Mouse (Mus musculus): ENCODE results near the gene Thy1. TPM values are rescaled to one million over a fixed set of nuclear protein-coding genes. Genes with fewer than 3 reads are reported as not detected.

The Thy1 gene
- polyA plus RNA-seq, 1 experiment from 2014 or later = 4.7 TPM

DNA sequence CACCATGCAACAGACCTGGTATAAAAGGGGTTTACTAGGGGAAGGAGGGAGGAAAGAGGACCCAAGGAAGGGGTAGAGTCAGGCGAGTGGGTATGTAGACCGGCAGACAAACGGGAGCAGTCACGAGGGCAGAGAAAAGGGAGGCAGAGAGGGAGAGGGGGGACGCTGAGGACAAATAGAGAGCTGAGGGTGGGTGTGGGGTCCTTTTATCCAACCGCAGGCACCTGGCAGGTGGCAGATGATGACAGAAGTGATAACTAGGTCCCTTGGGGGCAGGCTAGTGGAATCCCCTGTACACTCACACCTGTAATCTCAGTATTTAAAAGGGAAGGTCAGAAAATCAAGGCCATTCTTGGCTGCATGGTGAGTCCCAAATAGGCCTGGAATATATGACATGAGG is 31.0 kb upstream of the Thy1 start:
- no peaks in the 10 kb centered on the region for H3K36me3 ChIP-seq (ENCODE audit: control insufficient read depth, insufficient read depth)
- no peak overlapping the region for H3K9ac ChIP-seq (replicated peaks; ENCODE audit: low read depth, low read length)
- H3K27ac ChIP-seq (ENCODE audit: low read length) = no peak overlapping the region
- 0 out of 2 replicates have a peak, but pooled peaks cover 2% of the 10 kb centered on the region for H3K27me3 ChIP-seq (replicated peaks; ENCODE audit: control insufficient read depth, insufficient read depth, low read length)
- 65% methylated on average over 6 of the region's 6 CpGs for WGBS
- H3K4me3 ChIP-seq (replicated peaks; ENCODE audit: low read length) = no peak overlapping the region
- no peaks in the 10 kb centered on the region for H3K9me3 ChIP-seq (ENCODE audit: control insufficient read depth, low read length)
- no peak overlapping the region for H3K4me2 ChIP-seq (ENCODE audit: low read length)
- ATAC-seq = no peak
- peaks cover 15% of the 10 kb centered on the region for H3K4me1 ChIP-seq (replicated peaks; ENCODE audit: control insufficient read depth, insufficient read depth, low read length)

DNA sequence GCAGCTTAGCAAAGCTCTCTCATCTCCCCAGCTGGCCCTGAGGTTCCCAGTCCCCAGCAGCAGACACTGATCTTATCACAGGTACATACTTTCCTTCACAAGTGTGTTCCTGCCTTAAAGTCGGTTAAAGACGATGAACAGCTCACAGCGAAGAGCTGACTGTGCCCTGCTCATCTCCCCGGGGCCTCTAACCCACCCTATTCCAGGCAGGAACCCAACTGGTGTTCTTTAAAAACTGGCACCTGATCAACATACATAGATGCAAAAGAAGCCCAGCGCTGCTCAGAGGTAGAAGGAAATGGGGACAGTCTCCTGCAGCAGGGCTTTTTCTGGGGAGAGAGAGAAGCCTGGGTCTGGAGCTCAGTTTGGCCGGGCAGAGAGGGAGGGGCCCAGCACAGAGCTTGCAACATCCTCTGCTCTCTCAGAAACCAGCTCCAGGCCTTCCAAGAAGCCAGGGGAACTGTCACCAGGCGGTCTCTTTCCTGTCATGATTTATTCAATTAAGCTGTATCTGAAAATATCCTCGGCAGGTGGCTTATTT is 30.4 kb upstream of the Thy1 start:
- H3K4me3 ChIP-seq (replicated peaks; ENCODE audit: low read length) = no peak overlapping the region
- H3K9ac ChIP-seq (replicated peaks; ENCODE audit: low read depth, low read length) = 0 out of 2 replicates have a peak overlapping the region, but pooled peaks have one; percentile 8
- H3K27ac ChIP-seq (ENCODE audit: low read length) = peak overlapping the region; percentile 2; the same call in 1 of the 2 replicates
- H3K4me2 ChIP-seq (ENCODE audit: low read length) = no peak overlapping the region
- H3K27me3 ChIP-seq (replicated peaks; ENCODE audit: control insufficient read depth, insufficient read depth, low read length) = 0 out of 2 replicates have a peak, but pooled peaks cover 2% of the 10 kb centered on the region
- no peak for ATAC-seq
- H3K9me3 ChIP-seq (ENCODE audit: control insufficient read depth, low read length) = no peaks in the 10 kb centered on the region
- no peaks in the 10 kb centered on the region for H3K36me3 ChIP-seq (ENCODE audit: control insufficient read depth, insufficient read depth)
- WGBS = 46% methylated on average over 8 of the region's 8 CpGs
- peaks cover 15% of the 10 kb centered on the region for H3K4me1 ChIP-seq (replicated peaks; ENCODE audit: control insufficient read depth, insufficient read depth, low read length)

DNA sequence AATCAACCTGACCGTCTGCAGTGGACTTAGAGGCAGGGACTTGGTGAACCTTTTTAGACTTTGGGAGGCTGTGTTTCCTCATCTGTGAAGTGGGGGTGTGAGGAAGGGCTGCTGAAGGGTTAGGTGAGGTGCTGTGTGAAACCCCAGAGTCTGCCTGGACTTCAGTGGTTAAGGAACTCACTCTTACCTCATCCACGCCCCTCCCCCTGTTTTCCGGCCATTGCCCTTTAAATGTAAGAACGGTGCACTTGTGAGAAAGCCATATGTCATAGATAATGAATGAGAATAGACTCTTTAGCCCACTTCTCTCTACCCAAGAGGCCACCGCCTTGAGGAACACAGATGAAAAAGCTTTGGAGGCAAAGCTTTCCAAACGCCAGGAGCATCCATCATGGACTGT is 29.4 kb upstream of the Thy1 start:
- no peak overlapping the region for H3K4me3 ChIP-seq (replicated peaks; ENCODE audit: low read length)
- H3K9ac ChIP-seq (replicated peaks; ENCODE audit: low read depth, low read length) = no peak overlapping the region
- no peak overlapping the region for H3K4me2 ChIP-seq (ENCODE audit: low read length)
- peaks cover 15% of the 10 kb centered on the region for H3K4me1 ChIP-seq (replicated peaks; ENCODE audit: control insufficient read depth, insufficient read depth, low read length)
- WGBS = 73% methylated on average over 6 of the region's 6 CpGs
- ATAC-seq = no peak
- no peaks in the 10 kb centered on the region for H3K9me3 ChIP-seq (ENCODE audit: control insufficient read depth, low read length)
- 0 out of 2 replicates have a peak, but pooled peaks cover 2% of the 10 kb centered on the region for H3K27me3 ChIP-seq (replicated peaks; ENCODE audit: control insufficient read depth, insufficient read depth, low read length)
- no peaks in the 10 kb centered on the region for H3K36me3 ChIP-seq (ENCODE audit: control insufficient read depth, insufficient read depth)
- H3K27ac ChIP-seq (ENCODE audit: low read length) = no peak overlapping the region

DNA sequence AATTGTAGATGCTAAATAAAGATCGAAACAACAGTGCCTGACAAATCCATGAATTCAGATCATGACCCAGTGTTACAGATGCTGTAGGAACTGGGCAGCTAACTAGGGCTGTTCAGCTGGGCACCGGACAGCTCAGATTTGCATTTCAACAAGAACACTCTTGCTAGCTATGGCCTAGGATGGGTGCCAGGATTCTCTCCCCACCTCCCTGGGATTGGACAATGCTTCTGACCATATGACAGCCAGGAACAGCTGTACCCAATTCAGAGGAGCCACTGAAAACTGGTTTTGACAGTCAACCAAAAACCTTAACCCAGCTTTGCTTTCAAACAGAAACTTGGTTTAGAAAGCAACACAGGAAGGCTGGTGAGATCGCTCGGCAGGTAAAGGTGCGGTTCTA is 26.9 kb upstream of the Thy1 start:
- Histone ChIP-seq H3K36me3 (ENCODE audit: control insufficient read depth, insufficient read depth) (no peaks in the 10 kb centered on the region), H3K27ac (ENCODE audit: low read length) (no peak overlapping the region), H3K4me3 (replicated peaks; ENCODE audit: low read length) (no peak overlapping the region), H3K4me1 (replicated peaks; ENCODE audit: control insufficient read depth, insufficient read depth, low read length) (peaks cover 15% of the 10 kb centered on the region), H3K9ac (replicated peaks; ENCODE audit: low read depth, low read length) (no peak overlapping the region), H3K27me3 (replicated peaks; ENCODE audit: control insufficient read depth, insufficient read depth, low read length) (0 out of 2 replicates have a peak, but pooled peaks cover 2% of the 10 kb centered on the region), H3K9me3 (ENCODE audit: control insufficient read depth, low read length) (no peaks in the 10 kb centered on the region), H3K4me2 (ENCODE audit: low read length) (no peak overlapping the region)
- peak; percentile 31; the same call in 1 of the 2 replicates for ATAC-seq
- 72% methylated on average over 5 of the region's 5 CpGs for WGBS

DNA sequence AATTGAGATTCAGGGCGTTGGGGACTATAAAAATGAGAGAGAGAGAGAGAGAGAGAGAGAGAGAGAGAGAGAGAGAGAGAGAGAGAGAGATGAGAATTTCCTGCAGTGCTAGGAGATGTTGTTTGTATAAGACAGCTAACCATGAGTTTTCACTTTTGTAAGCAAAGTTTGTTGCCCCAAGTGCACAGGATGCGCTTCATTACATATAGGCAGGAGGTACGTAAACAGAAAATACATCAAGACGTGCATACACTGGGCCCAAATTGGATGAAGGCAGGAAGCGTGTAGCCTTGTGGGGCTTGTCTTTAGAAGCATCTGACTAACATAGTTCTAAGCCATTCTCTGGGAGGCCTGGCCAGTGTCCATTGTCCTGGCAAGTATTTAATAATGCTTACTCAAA is 25.3 kb upstream of the Thy1 start:
- H3K27ac ChIP-seq (ENCODE audit: low read length) = no peak overlapping the region
- H3K4me2 ChIP-seq (ENCODE audit: low read length) = no peak overlapping the region
- peaks cover 9% of the 10 kb centered on the region for H3K4me1 ChIP-seq (replicated peaks; ENCODE audit: control insufficient read depth, insufficient read depth, low read length)
- no peaks in the 10 kb centered on the region for H3K36me3 ChIP-seq (ENCODE audit: control insufficient read depth, insufficient read depth)
- no peak for ATAC-seq
- H3K9me3 ChIP-seq (ENCODE audit: control insufficient read depth, low read length) = no peaks in the 10 kb centered on the region
- H3K4me3 ChIP-seq (replicated peaks; ENCODE audit: low read length) = no peak overlapping the region
- H3K9ac ChIP-seq (replicated peaks; ENCODE audit: low read depth, low read length) = no peak overlapping the region
- no peaks in the 10 kb centered on the region for H3K27me3 ChIP-seq (replicated peaks; ENCODE audit: control insufficient read depth, insufficient read depth, low read length)
- WGBS = 83% methylated on average over 5 of the region's 5 CpGs

DNA sequence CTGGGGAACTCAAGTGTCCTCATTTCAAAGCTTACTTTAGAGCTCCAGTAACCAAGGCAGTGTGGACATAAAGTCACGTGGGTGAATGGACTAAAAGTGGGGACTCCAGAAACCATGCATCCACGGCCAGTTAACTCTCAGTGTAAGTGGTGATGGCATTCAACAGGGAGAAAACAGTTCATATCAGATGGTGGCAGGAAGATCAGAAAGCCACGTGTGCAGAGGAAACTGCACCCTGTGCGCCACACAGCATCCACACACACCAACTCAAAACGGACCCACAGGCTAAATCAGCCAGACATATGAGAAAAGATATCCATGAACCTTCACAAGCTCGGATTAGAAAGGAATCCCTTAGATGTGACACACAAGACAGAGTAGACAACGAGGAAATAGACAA is 23.2 kb upstream of the Thy1 start:
- Histone ChIP-seq H3K27me3 (replicated peaks; ENCODE audit: control insufficient read depth, insufficient read depth, low read length) (no peaks in the 10 kb centered on the region), H3K36me3 (ENCODE audit: control insufficient read depth, insufficient read depth) (no peaks in the 10 kb centered on the region), H3K4me3 (replicated peaks; ENCODE audit: low read length) (no peak overlapping the region), H3K27ac (ENCODE audit: low read length) (no peak overlapping the region), H3K9me3 (ENCODE audit: control insufficient read depth, low read length) (no peaks in the 10 kb centered on the region), H3K9ac (replicated peaks; ENCODE audit: low read depth, low read length) (no peak overlapping the region), H3K4me1 (replicated peaks; ENCODE audit: control insufficient read depth, insufficient read depth, low read length) (peaks cover 4% of the 10 kb centered on the region; the same call in 1 of the 2 replicates), H3K4me2 (ENCODE audit: low read length) (no peak overlapping the region)
- WGBS = 87% methylated on average over 7 of the region's 7 CpGs
- no peak for ATAC-seq

DNA sequence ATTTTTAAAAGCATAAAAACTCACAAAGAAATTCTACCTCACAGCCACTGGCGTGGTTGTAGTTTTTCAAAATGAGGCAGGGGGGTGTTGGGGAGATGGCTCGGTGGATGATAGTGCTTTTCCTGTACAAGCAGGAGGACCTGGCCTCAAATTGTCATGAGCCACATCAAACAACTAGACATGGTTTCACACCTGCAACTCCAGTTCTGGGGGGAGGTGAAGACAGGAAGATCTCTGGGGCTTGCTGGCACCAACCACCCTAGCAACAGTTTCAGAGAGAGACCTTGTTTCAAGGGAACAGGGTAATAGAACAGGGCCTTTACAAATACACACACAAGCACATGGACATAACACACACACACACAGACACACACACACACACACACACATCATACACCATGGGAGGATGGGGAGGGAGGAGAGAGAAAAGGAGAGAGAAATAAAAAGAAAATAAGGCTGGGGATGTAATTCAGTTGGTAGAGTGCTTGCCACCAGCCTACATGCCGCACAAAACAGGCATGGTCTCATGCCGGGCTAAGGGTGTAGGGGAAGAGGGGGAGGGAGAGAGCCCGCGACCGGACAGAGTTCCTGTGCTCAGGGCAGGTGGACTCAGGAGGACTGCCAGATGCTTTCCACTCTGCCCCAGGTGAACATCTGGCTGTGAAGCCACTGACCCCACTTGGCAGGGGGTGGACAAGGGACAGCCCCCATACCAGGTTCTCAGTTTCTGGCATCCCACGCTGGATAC is 20.9 kb upstream of the Thy1 start:
- no peak for ATAC-seq
- H3K4me1 ChIP-seq (replicated peaks; ENCODE audit: control insufficient read depth, insufficient read depth, low read length) = no peaks in the 10 kb centered on the region
- no peak overlapping the region for H3K4me3 ChIP-seq (replicated peaks; ENCODE audit: low read length)
- 74% methylated on average over 8 of the region's 8 CpGs for WGBS
- H3K4me2 ChIP-seq (ENCODE audit: low read length) = no peak overlapping the region
- no peaks in the 10 kb centered on the region for H3K9me3 ChIP-seq (ENCODE audit: control insufficient read depth, low read length)
- no peak overlapping the region for H3K9ac ChIP-seq (replicated peaks; ENCODE audit: low read depth, low read length)
- no peaks in the 10 kb centered on the region for H3K27me3 ChIP-seq (replicated peaks; ENCODE audit: control insufficient read depth, insufficient read depth, low read length)
- H3K36me3 ChIP-seq (ENCODE audit: control insufficient read depth, insufficient read depth) = no peaks in the 10 kb centered on the region
- no peak overlapping the region for H3K27ac ChIP-seq (ENCODE audit: low read length)

DNA sequence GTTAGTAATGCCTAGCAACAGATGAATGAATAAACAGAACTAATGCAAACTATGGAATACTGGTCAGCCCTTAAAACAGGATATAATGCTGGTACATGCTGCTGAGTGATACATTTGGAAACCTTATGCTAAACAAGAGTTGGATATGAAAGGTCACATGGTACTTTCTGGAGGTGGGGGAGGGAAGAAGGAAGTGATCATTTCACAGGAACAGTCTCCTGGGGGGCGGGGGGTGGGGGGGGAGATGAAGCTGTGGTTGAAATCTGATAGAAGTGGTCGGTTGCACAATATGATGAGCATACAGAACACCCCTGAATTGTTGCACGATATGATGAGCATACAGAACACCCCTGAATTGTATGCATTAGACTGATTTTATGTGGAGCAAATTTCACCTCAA is 19.1 kb upstream of the Thy1 start:
- ATAC-seq = no peak
- WGBS = 77% methylated on average over 3 of the region's 3 CpGs

DNA sequence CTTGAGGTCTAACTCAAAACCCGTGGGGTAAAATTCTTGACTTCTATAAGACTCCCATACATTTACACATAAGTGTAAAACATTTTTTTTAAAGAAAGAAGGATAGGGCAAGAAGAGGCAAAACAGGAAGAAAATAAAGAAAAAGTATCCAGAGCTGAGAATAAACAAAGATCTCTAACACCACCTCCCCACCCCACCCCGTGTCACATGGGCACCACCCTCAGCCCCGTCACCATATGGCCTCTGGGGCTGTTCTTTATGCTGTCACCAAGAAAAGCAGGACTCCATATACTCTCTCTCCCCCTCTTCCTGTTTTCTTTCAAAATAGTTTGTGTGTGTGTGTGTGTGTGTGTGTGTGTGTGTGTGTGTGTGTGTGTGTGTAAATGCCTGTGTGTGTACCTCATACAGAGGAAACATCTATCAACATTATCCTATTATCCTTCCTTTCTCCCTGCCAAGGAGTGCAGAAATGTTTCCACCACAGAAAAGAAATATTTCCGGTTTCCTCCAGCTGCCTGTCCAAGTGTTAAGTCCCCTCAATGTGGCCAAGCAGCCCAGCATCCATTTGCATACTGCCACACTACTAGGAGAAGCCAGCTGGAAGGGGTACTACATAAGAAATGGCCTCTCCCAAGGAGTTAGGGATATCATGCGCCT is 13.5 kb upstream of the Thy1 start:
- Histone ChIP-seq H3K27ac (ENCODE audit: low read length) (no peak overlapping the region), H3K4me1 (replicated peaks; ENCODE audit: control insufficient read depth, insufficient read depth, low read length) (no peaks in the 10 kb centered on the region), H3K4me3 (replicated peaks; ENCODE audit: low read length) (no peak overlapping the region), H3K4me2 (ENCODE audit: low read length) (no peak overlapping the region), H3K9me3 (ENCODE audit: control insufficient read depth, low read length) (no peaks in the 10 kb centered on the region), H3K36me3 (ENCODE audit: control insufficient read depth, insufficient read depth) (no peaks in the 10 kb centered on the region), H3K27me3 (replicated peaks; ENCODE audit: control insufficient read depth, insufficient read depth, low read length) (no peaks in the 10 kb centered on the region), H3K9ac (replicated peaks; ENCODE audit: low read depth, low read length) (no peak overlapping the region)
- no peak for ATAC-seq
- 66% methylated on average over 5 of the region's 5 CpGs for WGBS

More for the DNA sequence above, 19.1 kb upstream of the Thy1 start:
- H3K36me3 ChIP-seq (ENCODE audit: control insufficient read depth, insufficient read depth) = no peaks in the 10 kb centered on the region
- no peaks in the 10 kb centered on the region for H3K27me3 ChIP-seq (replicated peaks; ENCODE audit: control insufficient read depth, insufficient read depth, low read length)
- H3K9ac ChIP-seq (replicated peaks; ENCODE audit: low read depth, low read length) = no peak overlapping the region
- H3K4me1 ChIP-seq (replicated peaks; ENCODE audit: control insufficient read depth, insufficient read depth, low read length) = no peaks in the 10 kb centered on the region
- no peak overlapping the region for H3K4me3 ChIP-seq (replicated peaks; ENCODE audit: low read length)
- H3K9me3 ChIP-seq (ENCODE audit: control insufficient read depth, low read length) = no peaks in the 10 kb centered on the region
- no peak overlapping the region for H3K27ac ChIP-seq (ENCODE audit: low read length)
- no peak overlapping the region for H3K4me2 ChIP-seq (ENCODE audit: low read length)

Data from forebrain, embryonic 16.5 days (tissue).